Mouse (Mus musculus) liver, adult 2 months (tissue): ENCODE measurements around the gene Trappc2. TPM values are rescaled to one million over a fixed set of nuclear protein-coding genes. Genes with fewer than 3 reads are reported as not detected.

ENCODE experiments used
- DNase-seq: peaks from one replicate; pipeline ENCODE4 v3.0.0-alpha.2; 2011; ENCODE audit warnings: low read depth, low spot score; ENCODE audit errors: extremely low read depth
- H3K27ac ChIP-seq: fragments of 200-500 bp; replicated peaks from 2 replicates; pipeline ENCODE4 v1.5.1; 2012; ENCODE audit warnings: low read depth, mild to moderate bottlenecking, control low read depth, inconsistent platforms, low read length; ENCODE audit not compliant: insufficient read depth
- H3K27me3 ChIP-seq: fragments of 200-500 bp; 2 replicates; pipeline ENCODE4 v1.6.1; 2012; ENCODE audit warnings: mild to moderate bottlenecking, moderate library complexity, low read length, inconsistent platforms; ENCODE audit not compliant: control insufficient read depth, insufficient read depth
- H3K36me3 ChIP-seq: fragments of 200-500 bp; 2 replicates; pipeline ENCODE4 v1.6.1; 2012; ENCODE audit warnings: low read length, inconsistent platforms; ENCODE audit not compliant: control insufficient read depth, insufficient read depth
- H3K4me1 ChIP-seq: fragments of 200-500 bp; 2 replicates; pipeline ENCODE4 v1.6.1; 2011; ENCODE audit warnings: low read length; ENCODE audit not compliant: control insufficient read depth, insufficient read depth
- H3K4me3 ChIP-seq: fragments of 200-500 bp; 2 replicates; pipeline ENCODE4 v1.5.1; 2011; ENCODE audit warnings: low read depth, mild to moderate bottlenecking, control low read depth, low read length, moderate library complexity; ENCODE audit not compliant: insufficient read depth
- H3K79me2 ChIP-seq: fragments of 200-500 bp; 2 replicates; pipeline ENCODE4 v1.6.1; 2012; ENCODE audit warnings: inconsistent platforms, mild to moderate bottlenecking, low read length, moderate library complexity; ENCODE audit not compliant: control insufficient read depth, insufficient read depth
- H3K9ac ChIP-seq: fragments of 200-500 bp; 2 replicates; pipeline ENCODE4 v1.6.1; 2012; ENCODE audit warnings: low read depth, mild to moderate bottlenecking, control low read depth, inconsistent platforms, low read length
- CTCF ChIP-seq: fragments of 200-500 bp; IDR thresholded peaks from 2 replicates; pipeline ENCODE4 v1.5.1; 2011; ENCODE audit warnings: low read depth, low read length, control low read depth
- POLR2A ChIP-seq: fragments of 200-500 bp; IDR thresholded peaks from 2 replicates; pipeline ENCODE4 v1.6.1; 2011; ENCODE audit warnings: low read length, control low read depth; ENCODE audit not compliant: insufficient read depth; ENCODE audit errors: extremely low read depth
- WGBS: fragments of 180-500 bp; shearing (Covaris S2); methylation state at CpG from one replicate; pipeline ENCODE4 v1.1.7; 2018; 5-methylcytosine and 5-hydroxymethylcytosine counted together
- polyA plus RNA-seq: library from polyadenylated mRNA; depleted of rRNA; stranded (reverse); fragments of >200 nt; gene quantifications from 2 replicates; pipeline ENCODE4 v1.2.3, GENCODE M21; 2012; rRNA removed
- total RNA-seq: library from RNA; depleted of rRNA; stranded (reverse); fragments of >200 nt; gene quantifications from 2 replicates; pipeline ENCODE4 v1.2.3, GENCODE M21; 2014; rRNA removed

Gene Trappc2
- total and polyA plus RNA-seq, 2 experiments = 1.6 to 12.0 TPM

- Histone ChIP-seq H3K36me3 (no peaks in the 10 kb centered on the region; the same call in 1 of the 2 replicates), H3K27ac (no peak overlapping the region), H3K79me2 (no peaks in the 10 kb centered on the region), H3K9ac (no peak overlapping the region), H3K4me1 (no peaks in the 10 kb centered on the region), H3K4me3 (no peak overlapping the region), H3K27me3 (no peaks in the 10 kb centered on the region)
- no peak for DNase-seq
- whole genome bisulfite sequencing = 70% methylated on average over 1 of the region's 1 CpGs
- no peak for TF ChIP-seq CTCF
- TF ChIP-seq POLR2A = no peak
These were observed 59.3 kb downstream of the Trappc2 start for GRCm38 (mm10) chrX:166499496-166500190.

Other genes with a start within 250 kb of the Trappc2 start
- 1.3 and 1.6 TPM in 2 replicates for gene Gpm6b, start 201.7 kb upstream of the Trappc2 start, total RNA-seq
- 0.24 and 0.34 TPM in 2 replicates for gene Gpm6b, start 201.7 kb upstream of the Trappc2 start, polyA plus RNA-seq
- 1.8 and 2.2 TPM in 2 replicates for gene Ofd1, start 130 bp downstream of the Trappc2 start, total RNA-seq
- gene Ofd1, start 130 bp downstream of the Trappc2 start, polyA plus RNA-seq = 0.31 and 0.44 TPM in 2 replicates
- gene Rab9, start 39.3 kb downstream of the Trappc2 start, total RNA-seq = 63.4 and 65.5 TPM in 2 replicates
- 11.6 and 13.0 TPM in 2 replicates for gene Rab9, start 39.3 kb downstream of the Trappc2 start, polyA plus RNA-seq
- 1.6 and 1.7 TPM in 2 replicates for gene Tceanc, start 78.0 kb downstream of the Trappc2 start, total RNA-seq
- gene Tceanc, start 78.0 kb downstream of the Trappc2 start, polyA plus RNA-seq = 0.34 and 0.37 TPM in 2 replicates
- gene Egfl6, start 145.1 kb downstream of the Trappc2 start, total RNA-seq = 0.09 TPM in 1 of 2 replicates, not detected in the other
- gene Egfl6, start 145.1 kb downstream of the Trappc2 start, polyA plus RNA-seq = not detected in 2 replicates